Mouse (Mus musculus) cortical plate, adult 2 months (tissue): ENCODE data around the gene Olfr520.

Experiments
- CTCF ChIP-seq: fragments of 200-500 bp; IDR thresholded peaks from 2 replicates; pipeline ENCODE4 v1.5.1; 2011; ENCODE audit warnings: mild to moderate bottlenecking, control low read depth, low read length; ENCODE audit not compliant: insufficient read depth; ENCODE audit errors: extremely low read depth
- POLR2A ChIP-seq: fragments of 200-500 bp; IDR thresholded peaks from 2 replicates; pipeline ENCODE4 v1.6.1; 2011; ENCODE audit warnings: mild to moderate bottlenecking, low read length, control low read depth; ENCODE audit not compliant: insufficient read depth; ENCODE audit errors: extremely low read depth

- TF ChIP-seq CTCF (no peak), POLR2A (no peak)
Observed at GRCm38 (mm10) chr7:99690819-99691218, 39.3 kb upstream of the Olfr520 start.
